Mouse (Mus musculus): ENCODE data around the gene Atrip. TPM values are rescaled to one million over a fixed set of nuclear protein-coding genes. Genes with fewer than 3 reads are reported as not detected.

Gene Atrip
- polyA plus RNA-seq (2015; fragmentation: Nextera tagmentation; extraction: Ambion mirVana): 25.4 and 27.4 TPM in 2 replicates

DNA sequence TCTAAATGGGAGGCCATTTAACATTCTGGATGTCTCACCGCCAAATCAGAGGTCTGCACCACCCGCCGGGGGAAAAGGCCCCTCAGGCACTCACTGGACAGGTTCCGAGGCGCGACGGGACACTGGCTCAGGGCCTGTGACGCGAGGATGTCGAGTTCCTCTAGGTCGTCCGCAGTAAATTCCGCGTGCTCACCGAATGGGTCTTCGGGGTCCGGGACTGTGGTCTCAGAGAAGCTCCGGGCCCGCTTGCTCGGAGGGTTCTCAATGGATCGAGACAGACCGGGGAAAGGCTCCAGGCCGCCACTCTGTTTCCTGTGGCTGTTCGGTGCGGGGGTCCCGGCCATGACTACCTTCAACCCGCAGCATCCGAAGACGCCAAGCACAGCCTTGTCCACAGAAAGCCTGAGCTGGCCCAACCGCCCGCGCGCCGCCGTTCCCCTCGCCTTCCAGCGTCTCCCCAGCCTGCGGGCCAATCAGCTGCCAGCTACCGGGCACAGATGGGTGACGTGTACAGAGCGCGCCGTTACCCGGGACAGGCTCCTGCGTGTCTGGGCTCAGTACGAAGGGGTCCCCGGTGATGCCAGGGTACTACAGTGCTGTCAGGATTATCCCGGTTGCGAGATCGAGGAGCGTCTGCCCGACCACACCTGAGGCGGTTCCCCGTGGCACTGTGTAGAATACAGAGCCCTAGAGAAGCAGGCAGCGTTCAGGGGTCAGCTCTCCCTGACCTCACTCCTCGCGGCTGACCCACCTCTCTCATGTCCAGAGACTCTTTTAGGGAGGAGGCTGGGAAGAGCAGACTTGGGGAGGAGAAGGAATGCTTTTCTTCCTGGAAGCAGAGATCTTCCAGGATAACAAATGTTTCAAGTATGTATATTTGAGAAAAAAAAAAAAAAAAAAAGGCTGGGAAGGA lies at the start of gene Atrip:
TSS of gene Atrip (minus strand) at position 464 of the 913 bp plus-strand sequence.
- H3K27me3 ChIP-seq: no peaks in the 10 kb centered on the region

GRCm38 (mm10) chr9:109123266-109123665 lies 49.3 kb upstream of the Atrip start:
- peaks cover 3% of the 10 kb centered on the region; the same call in 1 of the 2 replicates for H3K4me1 ChIP-seq
- ATAC-seq (ENCODE audit: insufficient number of reproducible peaks, low FRiP score, low TSS enrichment, low read depth): no peak
- no peaks in the 10 kb centered on the region for H3K9me3 ChIP-seq
- 36% methylated on average over 6 of the region's 6 CpGs for WGBS
- no peak overlapping the region for H3K27ac ChIP-seq
- H3K4me3 ChIP-seq: no peak overlapping the region
- peaks cover 8% of the 10 kb centered on the region for H3K36me3 ChIP-seq
- no peak overlapping the region for H3K4me2 ChIP-seq
- H3K9ac ChIP-seq: no peak overlapping the region
- H3K27me3 ChIP-seq: no peaks in the 10 kb centered on the region

More for the DNA sequence above, at the start of gene Atrip:
- peak; percentile 95 for ATAC-seq (ENCODE audit: insufficient number of reproducible peaks, low FRiP score, low TSS enrichment, low read depth)
- under 1% methylated on average over 56 of the region's 57 CpGs for WGBS
- peaks cover 38% of the 10 kb centered on the region for H3K36me3 ChIP-seq
- peak within 1 kb of the TSS; percentile 83 for H3K4me2 ChIP-seq
- H3K4me3 ChIP-seq: peak within 1 kb of the TSS; percentile 81
- H3K9ac ChIP-seq: peak within 1 kb of the TSS; percentile 88
- H3K4me1 ChIP-seq: peaks cover 15% of the 10 kb centered on the region
- H3K27ac ChIP-seq: peak within 1 kb of the TSS; percentile 73
- no peaks in the 10 kb centered on the region for H3K9me3 ChIP-seq

DNA sequence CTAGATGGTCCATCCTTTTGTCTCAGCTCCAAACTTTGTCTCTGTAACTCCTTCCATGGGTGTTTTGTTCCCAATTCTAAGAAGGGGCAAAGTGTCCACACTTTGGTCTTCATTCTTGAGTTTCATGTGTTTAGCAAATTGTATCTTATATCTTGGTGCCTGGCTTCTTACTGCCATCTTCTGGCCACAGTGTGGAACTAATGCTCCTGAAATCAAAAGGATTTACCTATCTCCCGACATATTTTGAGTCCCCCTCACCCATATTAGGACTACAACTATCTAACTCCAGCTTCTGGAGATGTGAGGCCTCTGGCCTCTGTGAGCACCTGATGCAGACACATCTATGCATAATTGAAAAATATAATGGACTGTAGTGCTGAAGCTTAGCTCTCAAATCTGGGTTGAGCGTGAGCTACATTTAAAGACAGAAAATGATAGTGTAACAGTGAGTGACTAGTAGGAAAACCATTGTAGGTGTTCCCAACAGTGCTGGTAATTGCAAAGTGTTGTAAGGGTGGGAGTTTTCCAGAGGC lies 48.7 kb upstream of the Atrip start:
- no peaks in the 10 kb centered on the region for H3K9me3 ChIP-seq
- H3K4me1 ChIP-seq: peaks cover 3% of the 10 kb centered on the region; the same call in 1 of the 2 replicates
- H3K36me3 ChIP-seq: peaks cover 13% of the 10 kb centered on the region
- 46% methylated on average over 2 of the region's 2 CpGs for WGBS
- H3K4me2 ChIP-seq: no peak overlapping the region
- ATAC-seq (ENCODE audit: insufficient number of reproducible peaks, low FRiP score, low TSS enrichment, low read depth): no peak
- H3K27me3 ChIP-seq: no peaks in the 10 kb centered on the region
- H3K9ac ChIP-seq: no peak overlapping the region
- no peak overlapping the region for H3K27ac ChIP-seq
- H3K4me3 ChIP-seq: no peak overlapping the region

- no peak overlapping the region for H3K4me2 ChIP-seq
- no peaks in the 10 kb centered on the region for H3K9me3 ChIP-seq
- peaks cover 29% of the 10 kb centered on the region for H3K36me3 ChIP-seq
- no peak for ATAC-seq (ENCODE audit: insufficient number of reproducible peaks, low FRiP score, low TSS enrichment, low read depth)
- no peak overlapping the region for H3K27ac ChIP-seq
- H3K27me3 ChIP-seq: no peaks in the 10 kb centered on the region
- WGBS: 88% methylated on average over 6 of the region's 6 CpGs
- H3K4me1 ChIP-seq: peaks cover 3% of the 10 kb centered on the region; the same call in 1 of the 2 replicates
- no peak overlapping the region for H3K9ac ChIP-seq
- H3K4me3 ChIP-seq: no peak overlapping the region
Measured at GRCm38 (mm10) chr9:109120956-109121355, 47.0 kb upstream of the Atrip start.

GRCm38 (mm10) chr9:109119571-109119970 lies 45.6 kb upstream of the Atrip start:
- Histone ChIP-seq H3K4me2 (no peak overlapping the region), H3K9me3 (no peaks in the 10 kb centered on the region), H3K27ac (peak overlapping the region; percentile 39; the same call in 1 of the 2 replicates), H3K36me3 (peaks cover 43% of the 10 kb centered on the region), H3K27me3 (no peaks in the 10 kb centered on the region), H3K9ac (no peak overlapping the region), H3K4me1 (peaks cover 3% of the 10 kb centered on the region; the same call in 1 of the 2 replicates), H3K4me3 (no peak overlapping the region)
- peak; percentile 66; the same call in 1 of the 2 replicates for ATAC-seq (ENCODE audit: insufficient number of reproducible peaks, low FRiP score, low TSS enrichment, low read depth)
- 81% methylated on average over 9 of the region's 9 CpGs for WGBS

GRCm38 (mm10) chr9:109118106-109118505 lies 44.2 kb upstream of the Atrip start:
- peaks cover 56% of the 10 kb centered on the region for H3K36me3 ChIP-seq
- no peak overlapping the region for H3K4me2 ChIP-seq
- 88% methylated on average over 4 of the region's 4 CpGs for WGBS
- no peaks in the 10 kb centered on the region for H3K9me3 ChIP-seq
- H3K4me3 ChIP-seq: no peak overlapping the region
- H3K27me3 ChIP-seq: no peaks in the 10 kb centered on the region
- 0 out of 2 replicates have a peak overlapping the region, but pooled peaks have one; percentile 1 for H3K27ac ChIP-seq
- no peaks in the 10 kb centered on the region for H3K4me1 ChIP-seq
- ATAC-seq (ENCODE audit: insufficient number of reproducible peaks, low FRiP score, low TSS enrichment, low read depth): no peak
- no peak overlapping the region for H3K9ac ChIP-seq

- 92% methylated on average over 10 of the region's 10 CpGs for WGBS
- H3K9ac ChIP-seq: no peak overlapping the region
- no peak overlapping the region for H3K4me2 ChIP-seq
- H3K9me3 ChIP-seq: no peaks in the 10 kb centered on the region
- H3K27ac ChIP-seq: no peak overlapping the region
- no peaks in the 10 kb centered on the region for H3K4me1 ChIP-seq
- no peaks in the 10 kb centered on the region for H3K27me3 ChIP-seq
- no peak overlapping the region for H3K4me3 ChIP-seq
- no peak for ATAC-seq (ENCODE audit: insufficient number of reproducible peaks, low FRiP score, low TSS enrichment, low read depth)
- H3K36me3 ChIP-seq: peaks cover 75% of the 10 kb centered on the region
Measured at GRCm38 (mm10) chr9:109116205-109116604, 42.3 kb upstream of the Atrip start.

GRCm38 (mm10) chr9:109114871-109115270 lies 40.9 kb upstream of the Atrip start:
- Histone ChIP-seq H3K9ac (no peak overlapping the region), H3K4me3 (no peak overlapping the region), H3K4me2 (no peak overlapping the region), H3K9me3 (no peaks in the 10 kb centered on the region), H3K4me1 (no peaks in the 10 kb centered on the region), H3K36me3 (peaks cover 88% of the 10 kb centered on the region), H3K27ac (no peak overlapping the region), H3K27me3 (no peaks in the 10 kb centered on the region)
- WGBS: 82% methylated on average over 7 of the region's 7 CpGs
- ATAC-seq (ENCODE audit: insufficient number of reproducible peaks, low FRiP score, low TSS enrichment, low read depth): no peak

DNA sequence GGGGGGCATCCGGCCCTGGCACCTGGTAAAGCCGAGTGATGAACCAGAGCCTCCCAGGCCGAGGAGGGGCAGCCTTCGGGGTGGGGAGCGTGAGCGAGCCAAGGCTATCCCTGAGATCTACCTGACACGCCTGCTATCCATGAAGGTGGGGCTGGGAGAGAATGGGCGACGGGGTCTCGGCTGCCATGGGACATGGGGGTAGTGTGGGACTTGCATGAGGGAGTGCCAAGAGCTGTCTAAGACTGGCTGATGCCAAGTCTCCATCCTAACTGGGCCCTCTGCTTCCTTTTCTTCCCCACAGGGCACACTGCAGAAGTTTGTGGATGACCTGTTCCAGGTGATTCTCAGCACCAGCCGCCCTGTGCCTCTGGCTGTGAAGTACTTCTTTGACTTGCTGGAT lies 40.4 kb upstream of the Atrip start:
- ATAC-seq (ENCODE audit: insufficient number of reproducible peaks, low FRiP score, low TSS enrichment, low read depth): no peak
- 94% methylated on average over 11 of the region's 11 CpGs for WGBS
- H3K4me1 ChIP-seq: no peaks in the 10 kb centered on the region
- H3K9me3 ChIP-seq: no peaks in the 10 kb centered on the region
- H3K27ac ChIP-seq: no peak overlapping the region
- H3K4me3 ChIP-seq: no peak overlapping the region
- no peak overlapping the region for H3K9ac ChIP-seq
- no peak overlapping the region for H3K4me2 ChIP-seq
- H3K27me3 ChIP-seq: no peaks in the 10 kb centered on the region
- H3K36me3 ChIP-seq: peaks cover 94% of the 10 kb centered on the region

DNA sequence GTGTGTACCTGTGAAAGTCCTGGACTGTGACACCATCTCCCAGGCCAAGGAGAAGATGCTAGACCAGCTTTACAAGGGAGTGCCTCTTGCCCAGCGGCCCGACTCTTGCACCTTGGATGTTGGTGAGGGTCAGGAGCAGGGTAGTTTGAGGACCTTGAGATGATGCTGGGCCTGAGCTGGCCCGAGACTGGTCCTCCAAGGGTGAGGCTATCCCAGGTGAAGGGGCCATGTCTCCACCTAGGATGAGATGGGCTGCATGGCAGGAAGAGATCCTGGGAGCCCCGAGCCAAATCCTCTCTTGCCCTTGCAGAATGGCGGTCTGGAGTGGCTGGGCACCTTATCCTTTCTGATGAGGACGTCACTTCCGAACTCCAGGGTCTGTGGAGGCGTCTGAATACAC lies 39.4 kb upstream of the Atrip start:
- H3K4me1 ChIP-seq: no peaks in the 10 kb centered on the region
- H3K27me3 ChIP-seq: no peaks in the 10 kb centered on the region
- ATAC-seq (ENCODE audit: insufficient number of reproducible peaks, low FRiP score, low TSS enrichment, low read depth): no peak
- peaks cover 95% of the 10 kb centered on the region for H3K36me3 ChIP-seq
- no peak overlapping the region for H3K4me3 ChIP-seq
- WGBS: 88% methylated on average over 8 of the region's 8 CpGs
- no peak overlapping the region for H3K4me2 ChIP-seq
- no peaks in the 10 kb centered on the region for H3K9me3 ChIP-seq
- no peak overlapping the region for H3K27ac ChIP-seq
- H3K9ac ChIP-seq: no peak overlapping the region

DNA sequence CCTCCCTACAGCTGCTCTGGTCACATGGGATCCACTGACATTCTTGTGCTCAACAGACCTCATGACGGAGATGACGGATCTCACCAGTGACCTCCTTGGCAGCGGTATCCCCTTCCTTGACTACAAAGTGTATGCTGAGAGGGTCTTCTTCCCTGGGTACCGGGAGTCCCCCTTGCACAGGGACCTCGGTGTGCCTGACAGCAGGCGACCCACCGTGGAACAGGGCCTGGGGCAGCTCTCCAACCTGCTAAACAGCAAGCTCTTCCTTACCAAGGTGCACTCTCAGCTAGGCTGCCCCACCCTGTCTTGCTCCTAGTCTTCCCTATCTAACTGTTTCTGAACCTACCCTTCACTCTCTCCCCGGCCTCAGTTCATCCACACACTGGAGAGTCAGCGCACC lies 37.7 kb upstream of the Atrip start:
- WGBS: 91% methylated on average over 9 of the region's 9 CpGs
- Histone ChIP-seq H3K4me3 (no peak overlapping the region), H3K4me2 (no peak overlapping the region), H3K27ac (no peak overlapping the region), H3K36me3 (peaks cover 90% of the 10 kb centered on the region), H3K27me3 (no peaks in the 10 kb centered on the region), H3K4me1 (0 out of 2 replicates have a peak, but pooled peaks cover 4% of the 10 kb centered on the region), H3K9me3 (no peaks in the 10 kb centered on the region), H3K9ac (no peak overlapping the region)
- no peak for ATAC-seq (ENCODE audit: insufficient number of reproducible peaks, low FRiP score, low TSS enrichment, low read depth)

DNA sequence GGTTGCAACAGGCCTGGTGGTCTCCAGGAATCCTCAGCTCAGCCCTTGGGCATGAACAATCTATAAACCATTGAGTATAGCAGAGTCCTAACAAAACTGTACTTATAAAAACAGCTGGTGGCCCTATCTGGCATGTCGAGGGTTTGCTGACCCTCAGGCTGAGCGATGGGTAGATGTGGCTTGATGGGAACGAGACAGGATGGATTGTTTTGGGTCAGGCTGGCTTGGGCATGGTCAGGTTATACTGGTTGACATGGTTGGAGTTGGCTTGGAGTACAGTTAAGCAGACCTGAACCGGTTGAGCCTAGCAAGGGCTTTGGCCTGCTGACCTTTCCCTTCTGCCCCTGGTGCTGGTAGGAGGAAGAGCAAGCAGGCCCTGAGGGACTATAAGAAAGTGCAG lies 37.2 kb upstream of the Atrip start:
- ATAC-seq (ENCODE audit: insufficient number of reproducible peaks, low FRiP score, low TSS enrichment, low read depth): no peak
- H3K27me3 ChIP-seq: no peaks in the 10 kb centered on the region
- H3K9ac ChIP-seq: no peak overlapping the region
- no peak overlapping the region for H3K27ac ChIP-seq
- H3K4me3 ChIP-seq: no peak overlapping the region
- 0 out of 2 replicates have a peak, but pooled peaks cover 5% of the 10 kb centered on the region for H3K4me1 ChIP-seq
- H3K36me3 ChIP-seq: peaks cover 90% of the 10 kb centered on the region
- no peak overlapping the region for H3K4me2 ChIP-seq
- H3K9me3 ChIP-seq: no peaks in the 10 kb centered on the region
- WGBS: 75% methylated on average over 4 of the region's 4 CpGs
